Mouse (Mus musculus) forebrain, postnatal 0 days (tissue): ENCODE data around the gene Syngr4. TPM values are rescaled to one million over a fixed set of nuclear protein-coding genes. Genes with fewer than 3 reads are reported as not detected.
"Not testable (repeated sequence)": the region's sequence is repeated elsewhere in the genome, so short reads cannot be mapped to it uniquely, and the experiment has no call there.

Experiments
- ATAC-seq: fragments of 200-750 bp; cut with Nextera tagmentation; 2 replicates; pipeline ENCODE4 v1.8.0; 2017; ENCODE audit warnings: mild to moderate bottlenecking, moderate library complexity
- DNase-seq: peaks from one replicate; pipeline ENCODE4 v3.0.0-alpha.2; 2015
- H3K27ac ChIP-seq: fragments of 300-500 bp; sonication (generic); 2 replicates; pipeline ENCODE4 v1.5.1; 2014; ENCODE audit warnings: low read depth, mild to moderate bottlenecking, antibody characterized with exemption, low read length, moderate library complexity, mixed read lengths
- H3K27me3 ChIP-seq: fragments of 300-500 bp; sonication (generic); 2 replicates; pipeline ENCODE4 v1.6.1; 2014; ENCODE audit warnings: mild to moderate bottlenecking, low read length, mixed read lengths; ENCODE audit not compliant: insufficient read depth
- H3K36me3 ChIP-seq: fragments of 300-500 bp; sonication (generic); 2 replicates; pipeline ENCODE4 v1.6.1; 2014; ENCODE audit warnings: mild to moderate bottlenecking, moderate library complexity; ENCODE audit not compliant: insufficient read depth
- H3K4me1 ChIP-seq: fragments of 300-500 bp; sonication (generic); 2 replicates; pipeline ENCODE4 v1.6.1; 2014; ENCODE audit warnings: antibody characterized with exemption; ENCODE audit not compliant: insufficient read depth
- H3K4me2 ChIP-seq: fragments of 300-500 bp; sonication (generic); 2 replicates; pipeline ENCODE4 v1.6.1; 2014; ENCODE audit warnings: low read depth, mild to moderate bottlenecking, moderate library complexity
- H3K4me3 ChIP-seq: fragments of 300-500 bp; sonication (generic); 2 replicates; pipeline ENCODE4 v1.5.1; 2014; ENCODE audit warnings: low read depth, low read length, mixed read lengths
- H3K9ac ChIP-seq: fragments of 300-500 bp; sonication (generic); 2 replicates; pipeline ENCODE4 v1.6.1; 2014; ENCODE audit warnings: mild to moderate bottlenecking
- H3K9me3 ChIP-seq: fragments of 300-500 bp; sonication (generic); 2 replicates; pipeline ENCODE4 v1.6.1; 2016; ENCODE audit warnings: low read length
- CTCF ChIP-seq: sonication (generic); IDR thresholded peaks from 2 replicates; pipeline ENCODE4 v1.5.1; 2016; ENCODE audit warnings: antibody characterized with exemption, control low read depth, low read depth
- WGBS: fragments of 180-500 bp; shearing (Covaris S2); extraction: QIAGEN DNeasy Blood & Tissue Kit; methylation state at CpG from one replicate; pipeline ENCODE4 v1.1.7; 2014; 5-methylcytosine and 5-hydroxymethylcytosine counted together
- polyA plus RNA-seq: library from polyadenylated mRNA; unstranded; fragments of >200 nt; fragmentation: Nextera tagmentation; extraction: Ambion mirVana; gene quantifications from 2 replicates; pipeline ENCODE4 v1.2.1, GENCODE M21; 2015
- total RNA-seq: library from RNA; depleted of rRNA; stranded (reverse); fragments of >200 nt; gene quantifications from 2 replicates; pipeline ENCODE4 v1.2.3, GENCODE M21; 2014; rRNA removed

The Syngr4 gene
- total RNA-seq (0.31 TPM in 1 of 2 replicates, not detected in the other), polyA plus RNA-seq (0.40 TPM in 2 replicates)

GRCm38 (mm10) chr7:45896517-45897257 is at the start of gene Syngr4, which contains the start of gene Tmem143:
TSS of gene Syngr4 (minus strand) at chr7:45896714.
TSS of gene Tmem143 (plus strand) at chr7:45896941.
- no peaks in the 10 kb centered on the region for H3K27me3 ChIP-seq
- peak within 1 kb of the TSS; percentile 71 for H3K4me2 ChIP-seq
- peak; percentile 99 for DNase-seq
- 1% methylated on average over 40 of the region's 40 CpGs for WGBS
- peak within 1 kb of the TSS; percentile 74 for H3K27ac ChIP-seq
- peak within 1 kb of the TSS; percentile 63 for H3K9ac ChIP-seq
- H3K9me3 ChIP-seq: no peaks in the 10 kb centered on the region
- no peaks in the 10 kb centered on the region for H3K36me3 ChIP-seq
- ATAC-seq: peak; percentile 93
- H3K4me1 ChIP-seq: no peaks in the 10 kb centered on the region
- peak within 1 kb of the TSS; percentile 55 for H3K4me3 ChIP-seq
- TF ChIP-seq CTCF: no peak

GRCm38 (mm10) chr7:45943280-45943679 is 46.8 kb upstream of the Syngr4 start:
- not testable (repeated sequence) for ATAC-seq, H3K36me3 ChIP-seq, DNase-seq, H3K9me3 ChIP-seq, H3K27ac ChIP-seq, H3K4me2 ChIP-seq, H3K9ac ChIP-seq, H3K4me3 ChIP-seq, H3K4me1 ChIP-seq, H3K27me3 ChIP-seq
- WGBS: 50% methylated on average over 1 of the region's 1 CpGs
- peak; percentile 46 for TF ChIP-seq CTCF

- no peak overlapping the region for H3K4me3 ChIP-seq
- ATAC-seq: no peak
- H3K4me1 ChIP-seq: no peaks in the 10 kb centered on the region
- TF ChIP-seq CTCF: no peak
- H3K27me3 ChIP-seq: no peaks in the 10 kb centered on the region
- H3K9me3 ChIP-seq: no peaks in the 10 kb centered on the region
- no peak overlapping the region for H3K4me2 ChIP-seq
- no peak for DNase-seq
- H3K27ac ChIP-seq: no peak overlapping the region
- H3K9ac ChIP-seq: no peak overlapping the region
- no peaks in the 10 kb centered on the region for H3K36me3 ChIP-seq
- 90% methylated on average over 9 of the region's 9 CpGs for WGBS
Observed at GRCm38 (mm10) chr7:45941986-45942385, 45.5 kb upstream of the Syngr4 start.

GRCm38 (mm10) chr7:45939836-45940235 is 43.3 kb upstream of the Syngr4 start:
- TF ChIP-seq CTCF: no peak
- no peak overlapping the region for H3K4me3 ChIP-seq
- no peaks in the 10 kb centered on the region for H3K4me1 ChIP-seq
- no peaks in the 10 kb centered on the region for H3K9me3 ChIP-seq
- no peaks in the 10 kb centered on the region for H3K27me3 ChIP-seq
- H3K9ac ChIP-seq: no peak overlapping the region
- ATAC-seq (no peak), DNase-seq (no peak)
- WGBS: 47% methylated on average over 2 of the region's 2 CpGs
- H3K36me3 ChIP-seq: no peaks in the 10 kb centered on the region
- H3K27ac ChIP-seq: no peak overlapping the region
- no peak overlapping the region for H3K4me2 ChIP-seq

GRCm38 (mm10) chr7:45935114-45935513 is 38.6 kb upstream of the Syngr4 start:
- H3K36me3 ChIP-seq: no peaks in the 10 kb centered on the region
- H3K27ac ChIP-seq: no peak overlapping the region
- no peak overlapping the region for H3K4me2 ChIP-seq
- DNase-seq: peak; percentile 68
- H3K4me3 ChIP-seq: no peak overlapping the region
- H3K9ac ChIP-seq: no peak overlapping the region
- TF ChIP-seq CTCF: peak; percentile 82
- no peaks in the 10 kb centered on the region for H3K9me3 ChIP-seq
- WGBS: 22% methylated on average over 7 of the region's 7 CpGs
- peak; percentile 55 for ATAC-seq
- no peaks in the 10 kb centered on the region for H3K4me1 ChIP-seq
- H3K27me3 ChIP-seq: no peaks in the 10 kb centered on the region

DNA sequence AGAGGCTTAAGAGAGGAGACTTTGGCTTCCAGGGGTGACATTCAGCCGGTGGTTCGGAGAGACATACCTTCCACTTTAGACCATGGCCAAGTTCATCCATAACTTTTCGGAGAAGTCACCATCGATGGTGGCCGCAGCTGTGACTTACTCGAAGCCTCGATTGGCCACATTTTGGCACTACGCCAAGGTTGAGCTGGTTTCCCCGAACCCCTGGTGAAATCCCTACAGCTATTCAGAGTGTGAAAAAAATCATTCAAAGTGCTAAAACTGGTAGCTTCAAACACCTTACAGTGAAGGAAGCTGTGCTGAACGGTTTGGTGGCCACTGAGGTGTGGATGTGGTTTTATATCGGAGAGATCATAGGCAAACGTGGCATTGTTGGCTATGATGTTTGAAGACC is 37.3 kb upstream of the Syngr4 start:
- H3K27ac ChIP-seq, H3K9me3 ChIP-seq, H3K27me3 ChIP-seq, ATAC-seq, DNase-seq, H3K9ac ChIP-seq, H3K4me3 ChIP-seq, H3K4me2 ChIP-seq, H3K4me1 ChIP-seq, H3K36me3 ChIP-seq: not testable (repeated sequence)
- 87% methylated on average over 12 of the region's 12 CpGs for WGBS

GRCm38 (mm10) chr7:45929688-45930087 is 33.2 kb upstream of the Syngr4 start:
- 85% methylated on average over 1 of the region's 1 CpGs for WGBS

More at GRCm38 (mm10) chr7:45929688-45930087, 33.2 kb upstream of the Syngr4 start:
- ATAC-seq: no peak
- peak; percentile 34 for TF ChIP-seq CTCF
- H3K36me3 ChIP-seq: no peaks in the 10 kb centered on the region
- no peaks in the 10 kb centered on the region for H3K4me1 ChIP-seq
- no peak overlapping the region for H3K4me2 ChIP-seq
- no peaks in the 10 kb centered on the region for H3K27me3 ChIP-seq
- H3K27ac ChIP-seq: no peak overlapping the region
- H3K9ac ChIP-seq: no peak overlapping the region
- no peak overlapping the region for H3K4me3 ChIP-seq
- H3K9me3 ChIP-seq: no peaks in the 10 kb centered on the region
- no peak for DNase-seq
